Mouse (Mus musculus) frontal cortex, adult (tissue): ENCODE results near the gene Fam170b.

ENCODE experiments used
- ATAC-seq: cut with Nextera tagmentation; 2 replicates; pipeline ENCODE4 v1.9.2; 2017; ENCODE audit warnings: mild to moderate bottlenecking, moderate library complexity, mixed read lengths; ENCODE audit not compliant: low TSS enrichment

Fam170b gene

GRCm38 (mm10) chr14:32833847-32834246 lies at the start of gene Fam170b:
TSS of gene Fam170b (plus strand) at chr14:32833962.
- no peak for ATAC-seq

- no peak for ATAC-seq
Measured at GRCm38 (mm10) chr14:32784130-32784747, 49.5 kb upstream of the Fam170b start.

GRCm38 (mm10) chr14:32784748-32785134 lies 49.0 kb upstream of the Fam170b start:
- ATAC-seq, result no peak

- no peak for ATAC-seq
Measured at GRCm38 (mm10) chr14:32785556-32786130, 48.1 kb upstream of the Fam170b start, which contains the start of gene Tmem273. TSS of gene Tmem273 (plus strand) at chr14:32785963.

- no peak for ATAC-seq
Measured at GRCm38 (mm10) chr14:32787691-32788090, 46.1 kb upstream of the Fam170b start.

GRCm38 (mm10) chr14:32796375-32796774 lies 37.4 kb upstream of the Fam170b start:
- ATAC-seq, result no peak

- ATAC-seq, result no peak
Measured at GRCm38 (mm10) chr14:32797803-32798202, 36.0 kb upstream of the Fam170b start.

- ATAC-seq, result no peak
Measured at GRCm38 (mm10) chr14:32798355-32798754, 35.4 kb upstream of the Fam170b start.

- ATAC-seq, result no peak
Measured at GRCm38 (mm10) chr14:32800048-32800447, 33.7 kb upstream of the Fam170b start.

- no peak for ATAC-seq
Measured at GRCm38 (mm10) chr14:32801016-32801661, 32.6 kb upstream of the Fam170b start.

- no peak for ATAC-seq
Measured at GRCm38 (mm10) chr14:32801662-32802024, 32.1 kb upstream of the Fam170b start.

GRCm38 (mm10) chr14:32810111-32810510 lies 23.7 kb upstream of the Fam170b start:
- ATAC-seq, result no peak

GRCm38 (mm10) chr14:32812429-32812828 lies 21.3 kb upstream of the Fam170b start:
- no peak for ATAC-seq

GRCm38 (mm10) chr14:32814961-32815360 lies 18.8 kb upstream of the Fam170b start:
- ATAC-seq, result no peak

- no peak for ATAC-seq
Measured at GRCm38 (mm10) chr14:32816533-32816932, 17.2 kb upstream of the Fam170b start.

GRCm38 (mm10) chr14:32817258-32817657 lies 16.5 kb upstream of the Fam170b start:
- ATAC-seq, result no peak

GRCm38 (mm10) chr14:32819297-32819696 lies 14.5 kb upstream of the Fam170b start:
- ATAC-seq, result no peak

GRCm38 (mm10) chr14:32822812-32823211 lies 10.9 kb upstream of the Fam170b start:
- ATAC-seq, result no peak

- ATAC-seq, result no peak
Measured at GRCm38 (mm10) chr14:32823861-32824260, 9.9 kb upstream of the Fam170b start.

- ATAC-seq, result no peak
Measured at GRCm38 (mm10) chr14:32824267-32825150, 9.3 kb upstream of the Fam170b start.

GRCm38 (mm10) chr14:32825426-32826032 lies 8.2 kb upstream of the Fam170b start:
- ATAC-seq, result no peak

- ATAC-seq, result no peak
Measured at GRCm38 (mm10) chr14:32827165-32827564, 6.6 kb upstream of the Fam170b start.
